Mouse (Mus musculus) cerebellum, adult 8-10 months (tissue): ENCODE results near the gene Ccdc51.

Source experiments
- DNase-seq: peaks from one replicate; pipeline ENCODE4 v3.0.0; 2022

Ccdc51 gene

DNA sequence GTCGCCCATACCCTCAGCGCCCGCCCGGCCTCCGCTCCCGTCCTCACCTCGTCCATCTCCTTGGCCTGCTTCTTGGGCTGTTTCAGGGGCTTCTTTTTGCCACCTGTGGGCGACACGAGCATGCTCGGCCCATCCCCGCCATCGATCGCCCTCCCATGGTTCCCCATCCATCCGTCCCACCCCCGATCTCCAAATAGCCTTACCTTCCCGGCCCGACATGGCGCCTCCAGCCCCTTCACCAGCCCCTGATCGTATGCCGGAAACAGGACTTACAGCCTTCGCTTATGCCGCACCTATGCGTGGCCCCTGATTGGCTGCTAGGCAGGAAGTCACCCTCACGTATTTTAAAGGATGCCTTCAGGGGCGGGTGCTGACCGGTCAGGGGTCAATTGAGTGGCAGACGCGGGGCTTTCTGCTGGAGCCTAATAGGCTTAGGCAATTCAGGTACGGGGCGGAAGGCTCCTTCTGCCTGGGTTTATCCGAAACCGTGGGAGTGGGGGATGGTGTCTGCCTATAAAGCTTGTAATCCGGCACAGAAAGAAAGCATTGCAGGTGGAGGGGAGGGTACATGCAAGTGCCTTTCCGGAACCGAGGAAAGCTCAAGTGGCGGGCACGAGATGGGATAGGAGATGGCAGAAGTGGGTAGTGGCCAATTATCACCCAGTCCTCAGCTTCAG, at the start of gene Ccdc51, which contains the start of gene Tma7:
Ccdc51 (plus strand) TSS at position 370 of the 677 bp plus-strand sequence.
Tma7 (minus strand) TSS at position 464 of the 677 bp plus-strand sequence.
- DNase-seq: peak; percentile 80

GRCm38 (mm10) chr9:109038086-109038895, 44.0 kb upstream of the Ccdc51 start, which contains the start of gene Shisa5:
Shisa5 (plus strand) TSS chr9:109038565.
- no peak for DNase-seq

GRCm38 (mm10) chr9:109038901-109039364, 43.4 kb upstream of the Ccdc51 start:
- peak; percentile 58 for DNase-seq

DNA sequence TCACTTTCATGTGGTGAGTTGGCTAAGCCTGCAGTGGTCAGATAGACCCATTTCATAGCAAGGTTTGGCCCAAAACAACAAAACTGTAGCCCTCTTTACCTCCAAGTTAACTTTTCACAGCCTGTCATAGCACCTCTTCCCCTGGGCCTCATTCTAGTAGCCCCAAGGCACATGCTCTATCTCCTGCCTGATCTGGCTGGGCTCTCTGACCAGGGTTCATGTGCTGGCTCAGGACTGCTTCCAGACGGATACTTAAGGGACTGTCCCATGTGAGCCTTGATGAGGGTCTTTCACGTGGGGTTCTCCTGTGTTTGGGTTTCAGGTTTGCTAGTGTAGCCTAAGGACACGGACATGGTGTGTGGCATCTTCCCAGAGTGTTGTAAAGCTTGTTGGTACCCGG, 42.6 kb upstream of the Ccdc51 start:
- no peak for DNase-seq

GRCm38 (mm10) chr9:109040216-109040615, 42.1 kb upstream of the Ccdc51 start:
- DNase-seq: no peak

DNA sequence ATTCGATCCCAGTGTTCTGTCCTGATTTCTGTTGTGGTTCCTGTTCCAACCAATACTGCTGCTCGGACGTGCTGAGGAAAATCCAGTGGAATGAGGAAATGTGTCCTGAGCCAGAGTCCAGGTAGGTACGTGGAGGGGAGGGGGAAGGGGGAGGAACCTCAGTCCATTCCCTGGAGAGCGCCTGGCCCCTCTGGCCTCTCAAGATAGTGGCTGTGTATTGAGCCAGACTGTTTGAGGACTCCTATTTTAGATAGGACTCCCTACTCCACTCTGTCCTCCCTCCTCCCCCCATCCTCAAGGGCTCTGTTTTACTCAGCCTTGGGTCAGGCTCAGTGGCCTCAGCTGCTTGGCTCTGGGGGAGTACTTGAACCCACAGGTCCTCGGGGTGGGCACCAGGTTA, 41.4 kb upstream of the Ccdc51 start:
- DNase-seq: no peak

DNA sequence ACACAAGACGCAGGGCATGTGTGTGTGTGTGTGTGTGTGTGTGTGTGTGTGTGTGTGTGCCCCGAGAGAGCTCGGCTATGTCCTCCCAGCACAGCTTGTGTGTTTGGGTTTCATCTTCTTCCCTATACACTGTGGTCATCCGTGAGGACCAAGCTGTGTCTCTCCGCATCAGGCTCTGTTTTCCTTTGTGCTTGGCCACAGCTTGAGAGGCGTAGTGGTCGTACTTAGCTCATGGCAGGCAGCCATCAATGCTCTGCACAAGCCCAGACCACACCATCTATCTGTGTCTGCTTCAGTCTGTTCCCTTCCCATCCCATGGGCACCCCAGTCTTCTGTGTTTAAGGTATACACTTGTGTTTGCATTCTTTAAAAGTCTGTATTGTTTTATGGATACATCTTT, 40.9 kb upstream of the Ccdc51 start:
- DNase-seq: no peak

DNA sequence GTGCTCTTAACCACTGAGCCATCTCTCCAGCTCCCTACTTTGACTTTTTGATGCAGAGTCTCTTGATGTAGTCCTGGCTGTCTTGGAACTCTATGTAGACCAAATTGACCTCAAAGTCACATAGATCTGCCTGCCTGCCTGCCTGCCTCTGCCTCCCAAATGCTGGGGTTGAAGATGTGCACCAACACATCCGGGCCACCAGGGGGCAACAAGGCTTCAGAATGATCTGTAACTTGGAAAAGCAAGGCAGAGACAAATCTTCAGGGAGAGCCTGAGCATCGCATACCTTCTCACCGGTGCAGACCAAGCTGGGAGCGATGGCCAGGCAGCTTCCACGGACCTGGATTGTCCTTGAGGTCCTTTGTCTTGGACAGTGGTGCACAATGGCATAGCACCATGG, 36.0 kb upstream of the Ccdc51 start:
- DNase-seq: no peak

GRCm38 (mm10) chr9:109049316-109049715, 33.0 kb upstream of the Ccdc51 start:
- DNase-seq: no peak

GRCm38 (mm10) chr9:109049996-109050673, 32.2 kb upstream of the Ccdc51 start:
- no peak for DNase-seq

DNA sequence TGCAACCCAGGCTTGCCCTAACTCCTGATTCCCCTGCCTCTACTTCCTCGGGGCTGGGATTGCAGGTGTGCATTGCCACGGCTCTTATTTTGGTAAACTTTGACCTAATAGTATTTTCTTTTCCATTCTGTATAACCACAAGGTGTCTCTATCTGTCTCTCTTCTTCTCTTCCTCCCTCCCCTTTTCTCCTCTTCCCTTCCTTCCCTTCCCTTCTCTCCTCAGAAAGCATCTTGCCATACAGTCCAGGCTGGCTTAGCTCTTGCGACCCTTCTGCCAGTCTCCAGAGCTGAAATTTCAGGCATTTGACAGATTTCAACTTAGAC, 31.7 kb upstream of the Ccdc51 start:
- no peak for DNase-seq

GRCm38 (mm10) chr9:109051011-109051501, 31.2 kb upstream of the Ccdc51 start:
- DNase-seq: no peak

DNA sequence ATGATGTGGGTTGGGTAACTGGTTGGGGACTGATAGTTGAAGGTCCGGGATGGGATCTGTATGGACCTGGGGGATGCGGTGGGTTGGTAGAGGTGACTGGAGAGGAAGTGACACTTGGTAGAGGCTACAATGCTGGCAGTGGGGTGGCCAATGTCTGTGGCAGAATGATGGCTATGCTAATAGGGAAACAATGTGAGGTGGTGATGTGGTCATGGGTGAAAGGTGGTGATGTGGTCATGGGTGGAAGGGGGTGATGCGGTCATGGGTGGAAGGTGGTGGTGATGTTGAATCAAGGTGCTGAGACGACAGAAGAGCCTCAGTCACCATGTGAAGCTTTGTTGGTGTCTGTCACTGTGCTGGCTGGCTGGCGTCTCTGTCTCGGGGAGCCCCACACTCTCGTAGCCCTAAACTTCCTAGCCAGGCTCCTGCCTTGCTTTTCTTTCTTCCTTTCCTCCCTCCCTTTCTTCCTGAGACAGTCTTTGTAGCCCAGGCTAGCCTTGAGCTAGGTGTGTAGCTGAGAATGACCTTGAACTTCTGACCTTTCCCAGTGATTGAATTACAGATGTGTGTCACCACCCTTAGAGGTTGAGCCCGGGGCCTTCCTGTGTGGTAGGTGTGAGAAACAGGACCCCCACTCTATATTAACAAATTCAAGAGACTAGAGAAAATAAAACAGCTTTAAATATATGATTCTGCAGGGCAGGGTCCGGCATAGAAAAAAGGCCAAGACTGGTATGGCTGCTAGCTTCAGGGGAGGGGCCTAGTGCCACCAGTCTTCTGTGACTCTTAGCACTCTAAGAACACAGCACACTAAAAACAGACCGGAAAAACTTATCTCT, 30.4 kb upstream of the Ccdc51 start:
- DNase-seq: no peak

DNA sequence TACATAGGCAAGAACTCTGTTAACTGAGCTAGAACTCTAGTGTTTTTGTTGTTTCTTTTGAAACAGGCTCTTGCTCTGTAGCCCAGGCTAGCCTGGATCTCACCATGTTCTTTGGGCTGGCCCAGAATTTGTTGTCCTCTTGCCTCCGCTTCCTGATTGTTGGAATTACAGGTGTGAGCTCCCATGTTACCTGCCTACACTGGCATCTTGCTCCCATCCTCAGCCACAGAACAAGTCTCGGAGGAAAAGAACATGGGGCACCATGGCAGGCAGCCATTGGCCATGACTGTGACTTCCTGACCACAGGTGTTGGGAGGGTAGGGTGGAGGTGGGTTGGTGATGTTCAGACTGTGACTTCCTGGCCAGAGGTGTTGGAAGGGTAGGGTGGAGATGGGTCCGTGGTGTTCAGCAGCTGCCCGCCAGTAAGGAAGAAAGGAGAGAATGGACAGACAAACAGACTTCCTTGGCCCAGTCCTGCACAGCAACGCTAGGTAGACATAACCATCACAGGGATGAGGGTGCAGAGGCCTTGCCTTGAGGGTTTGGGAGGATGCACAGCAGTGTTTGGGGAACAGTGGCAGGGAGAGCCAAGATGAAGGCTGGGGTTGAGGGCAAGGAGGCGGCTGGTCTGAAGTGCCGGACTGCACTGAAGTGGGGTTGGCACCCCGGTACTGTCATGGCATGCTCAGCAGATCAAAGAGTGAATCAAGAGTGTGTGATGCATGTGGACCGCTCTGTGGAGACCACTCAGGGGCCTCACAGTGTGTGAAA, 29.6 kb upstream of the Ccdc51 start:
- no peak for DNase-seq

GRCm38 (mm10) chr9:109053366-109053765, 28.9 kb upstream of the Ccdc51 start:
- no peak for DNase-seq

DNA sequence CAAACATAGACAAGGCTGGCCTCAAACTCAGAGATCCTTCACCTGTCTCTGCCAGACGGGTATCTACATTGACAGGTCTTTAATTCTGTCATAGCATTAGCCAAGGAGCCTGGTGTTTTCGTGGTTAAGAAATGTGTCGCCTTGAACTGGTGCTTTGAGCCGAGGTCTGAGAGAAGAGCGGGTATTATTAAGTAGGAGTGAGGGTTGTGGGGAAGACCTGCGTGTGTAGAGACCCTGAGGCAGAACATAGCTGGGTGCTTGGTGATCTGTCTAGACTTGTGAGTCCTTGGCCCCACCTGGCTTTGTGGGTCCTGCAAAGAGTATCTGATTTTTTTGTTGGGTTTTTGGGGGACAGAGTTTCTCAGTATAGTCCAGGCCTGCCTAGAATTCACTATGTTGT, 28.4 kb upstream of the Ccdc51 start:
- no peak for DNase-seq

- DNase-seq: peak; percentile 61
Observed at GRCm38 (mm10) chr9:109054712-109055111, 27.6 kb upstream of the Ccdc51 start.

GRCm38 (mm10) chr9:109055271-109056030, 26.8 kb upstream of the Ccdc51 start:
- no peak for DNase-seq

GRCm38 (mm10) chr9:109056081-109056690, 26.1 kb upstream of the Ccdc51 start:
- no peak for DNase-seq

DNA sequence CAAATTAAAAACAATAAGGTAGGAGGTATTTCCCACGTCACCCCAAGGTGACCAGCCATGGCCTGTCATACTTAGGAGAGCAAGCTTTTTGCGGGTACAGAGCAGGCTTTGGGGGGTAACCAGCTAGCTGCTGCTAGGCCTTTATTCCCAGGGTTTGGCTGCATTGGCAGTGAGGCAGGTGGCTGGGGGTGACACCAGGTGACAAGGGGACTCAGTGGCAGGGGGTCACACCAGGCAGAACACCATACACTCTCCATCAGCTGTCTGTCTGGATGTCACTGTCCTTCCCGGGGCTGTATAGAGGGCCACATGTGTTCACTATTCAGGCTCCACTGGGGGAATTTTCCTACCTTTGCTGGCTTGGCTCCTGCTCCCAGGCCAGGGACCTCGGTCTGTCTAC, 25.4 kb upstream of the Ccdc51 start:
- DNase-seq: no peak
